Mouse (Mus musculus): ENCODE data around the gene Apoc1. TPM values are rescaled to one million over a fixed set of nuclear protein-coding genes. Genes with fewer than 3 reads are reported as not detected.

Apoc1 gene
- total and polyA plus RNA-seq, 3 experiments = not detected

DNA sequence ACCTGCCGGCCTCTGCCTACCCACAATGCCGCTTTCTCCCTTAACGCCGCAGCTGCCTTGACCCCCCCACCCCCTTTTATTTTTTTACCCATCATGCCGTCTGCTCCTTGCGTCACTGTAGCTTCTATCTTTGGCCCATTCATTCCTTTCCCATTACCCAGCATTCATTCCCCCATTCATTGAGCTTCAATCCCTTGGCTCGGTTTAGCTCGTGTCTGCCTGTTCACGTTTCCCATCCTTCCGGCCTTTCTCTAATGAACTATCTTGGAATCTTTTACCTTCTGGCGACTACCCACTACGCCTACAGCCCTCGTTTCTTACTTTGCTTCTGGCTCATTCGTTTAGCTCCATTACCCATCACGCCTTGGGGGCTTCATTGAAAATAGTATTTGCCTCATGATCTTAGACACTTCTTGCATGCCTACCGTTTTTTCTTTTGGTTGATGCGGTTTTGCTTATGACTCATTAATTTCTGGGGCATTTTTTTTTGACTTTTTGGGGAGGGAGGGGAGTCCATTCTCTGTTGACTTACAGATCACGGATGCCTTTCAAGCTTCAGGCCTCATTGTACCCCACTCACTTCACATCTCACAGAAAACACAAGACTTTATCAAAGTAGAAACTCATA lies 23.7 kb upstream of the Apoc1 start (continued):
- TF ChIP-seq CHD1 (IDR thresholded peaks at IDR 0.05; ENCODE audit: low read depth, low read length) (no peak), JUND (conservative IDR thresholded peaks at IDR 0.05; ENCODE audit: low read depth, low read length) (no peak; the same call in 1 of the 2 replicates), USF1 (IDR thresholded peaks at IDR 0.05; ENCODE audit: low read depth, low read length) (no peak), USF2 (conservative IDR thresholded peaks at IDR 0.05; ENCODE audit: low read depth, low read length) (no peak), ZNF384 (IDR thresholded peaks at IDR 0.05; ENCODE audit: low read depth, low read length) (peak; percentile 66), UBTF (IDR thresholded peaks at IDR 0.05; ENCODE audit: low read depth, low read length) (no peak), GABPA (IDR thresholded peaks at IDR 0.05; ENCODE audit: insufficient replicate concordance, low read depth, low read length) (no peak), E2F4 (IDR thresholded peaks at IDR 0.05; ENCODE audit: insufficient replicate concordance, low read depth, low read length) (no peak), MYC (IDR thresholded peaks at IDR 0.05; ENCODE audit: low read depth, low read length) (no peak; the same call in 1 of the 2 replicates), JUN (IDR thresholded peaks at IDR 0.05; ENCODE audit: insufficient read depth, low read depth, low read length) (0 out of 2 replicates have a peak, but pooled peaks have one; percentile 2), ETS1 (conservative IDR thresholded peaks at IDR 0.05; ENCODE audit: low read depth, low read length) (peak; percentile 60), BHLHE40 (IDR thresholded peaks at IDR 0.05; ENCODE audit: low read depth, low read length) (peak; percentile 67), RAD21 (IDR thresholded peaks at IDR 0.05; ENCODE audit: low read depth, low read length) (no peak), ZKSCAN1 (IDR thresholded peaks at IDR 0.05; ENCODE audit: borderline replicate concordance, low read depth, low read length) (no peak), TCF12 (IDR thresholded peaks at IDR 0.05; ENCODE audit: low read depth, low read length) (peak; percentile 84), ZMIZ1 (IDR thresholded peaks at IDR 0.05; ENCODE audit: low read depth, low read length) (peak; percentile 84), SIN3A (IDR thresholded peaks at IDR 0.05; ENCODE audit: low read length) (peak; percentile 90)

DNA sequence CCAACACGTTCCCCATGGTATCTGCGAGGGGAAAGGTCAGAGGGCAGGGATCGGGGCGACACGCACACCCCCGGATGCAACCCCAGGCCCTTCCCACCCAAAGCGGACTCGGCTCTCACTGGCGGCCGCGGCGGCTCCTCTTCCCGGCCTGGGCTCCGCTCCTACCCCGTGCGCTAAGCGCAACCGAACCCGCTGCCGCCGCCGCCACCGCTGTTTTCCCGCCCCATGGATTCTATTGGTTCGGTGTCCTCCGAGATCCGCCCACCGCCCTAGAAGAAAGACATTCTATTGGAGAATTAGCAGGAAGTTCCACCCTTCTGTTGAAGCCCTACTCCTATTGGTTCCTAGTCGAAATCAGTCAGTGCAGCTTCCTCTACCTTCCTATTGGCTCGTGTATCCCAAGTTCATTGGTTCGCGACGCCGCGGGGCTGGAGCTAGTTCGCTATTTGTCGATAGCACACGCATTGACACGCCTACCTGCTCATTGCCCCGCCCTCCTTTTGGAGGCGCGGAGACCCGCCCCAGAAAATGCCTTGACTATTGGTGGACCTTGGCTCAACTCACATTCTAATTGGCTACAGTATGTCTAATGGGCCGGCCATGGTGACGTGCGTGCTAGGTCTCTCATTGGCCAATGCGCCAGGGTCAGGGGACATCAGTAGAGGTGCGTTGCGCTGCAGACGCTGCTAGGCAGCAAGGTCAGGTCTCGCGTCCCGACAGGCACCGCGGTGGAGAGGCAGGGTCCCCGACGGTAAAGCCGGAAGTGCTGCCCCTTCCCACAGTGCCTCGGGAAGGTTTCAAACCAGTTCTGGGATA lies 23.0 kb upstream of the Apoc1 start, which contains the start of gene Tomm40:
TSS of gene Tomm40 (minus strand) at position 200 of the 816 bp plus-strand sequence.
- peak within 1 kb of the TSS; percentile 78 for H3K27ac ChIP-seq (ENCODE audit: insufficient read depth, low read depth)
- H3K4me1 ChIP-seq (ENCODE audit: control insufficient read depth in 1 of 2, insufficient read depth in 2 of 2) = peaks cover 9 to 39% of the 10 kb centered on the region in 2 experiments; a peak in 3 of 4 replicates
- no peaks in the 10 kb centered on the region for H3K27me3 ChIP-seq (replicated peaks)
- TF ChIP-seq ZNF384 (IDR thresholded peaks at IDR 0.05; ENCODE audit: low read depth, low read length) (no peak), CHD1 (IDR thresholded peaks at IDR 0.05; ENCODE audit: low read depth, low read length) (no peak), NELFE (IDR thresholded peaks at IDR 0.05; ENCODE audit: low read depth, low read length) (peak; percentile 66), POLR2A (IDR thresholded peaks at IDR 0.05; ENCODE audit: low read depth, low read length) (peak; percentile 74), KAT2A (IDR thresholded peaks at IDR 0.05; ENCODE audit: insufficient replicate concordance, low read length) (peak; percentile 96), NRF1 (IDR thresholded peaks at IDR 0.05; ENCODE audit: low read depth, low read length) (peak; percentile 50), TCF12 (IDR thresholded peaks at IDR 0.05; ENCODE audit: low read depth, low read length) (peak; percentile 72; the same call in 1 of the 2 replicates), BHLHE40 (IDR thresholded peaks at IDR 0.05; ENCODE audit: low read depth, low read length) (no peak), CHD2 (IDR thresholded peaks at IDR 0.05; ENCODE audit: low read length) (peak; percentile 97), RCOR1 (conservative IDR thresholded peaks at IDR 0.05; ENCODE audit: low read depth, low read length) (no peak), ELF1 (IDR thresholded peaks at IDR 0.05; ENCODE audit: low read depth, low read length) (peak; percentile 99), MAX (IDR thresholded peaks at IDR 0.05; ENCODE audit: low read length) (peak; percentile 49), ZMIZ1 (IDR thresholded peaks at IDR 0.05; ENCODE audit: low read depth, low read length) (peak; percentile 73), MYC (IDR thresholded peaks at IDR 0.05; ENCODE audit: low read depth, low read length) (peak; percentile 54; the same call in 1 of the 2 replicates), MEF2A (IDR thresholded peaks at IDR 0.05; ENCODE audit: borderline replicate concordance, low read depth, low read length) (no peak), CTCF (conservative IDR thresholded peaks at IDR 0.05 in 1 of 2, IDR thresholded peaks at IDR 0.05 in 1 of 2; ENCODE audit: low read depth in 2 of 2, low read length in 2 of 2) (no peak), IRF4 (IDR thresholded peaks at IDR 0.05; ENCODE audit: low read depth, low read length) (peak; percentile 10; the same call in 1 of the 2 replicates), SIN3A (IDR thresholded peaks at IDR 0.05; ENCODE audit: low read length) (peak; percentile 18; the same call in 1 of the 2 replicates), E2F4 (IDR thresholded peaks at IDR 0.05; ENCODE audit: insufficient replicate concordance, low read depth, low read length) (peak; percentile 60; the same call in 1 of the 2 replicates), HCFC1 (IDR thresholded peaks at IDR 0.05; ENCODE audit: low read depth, low read length) (peak; percentile 84), USF2 (conservative IDR thresholded peaks at IDR 0.05; ENCODE audit: low read depth, low read length) (no peak), TBP (conservative IDR thresholded peaks at IDR 0.05; ENCODE audit: low read depth, low read length) (0 out of 2 replicates have a peak, but pooled peaks have one; percentile 21), MXI1 (IDR thresholded peaks at IDR 0.05; ENCODE audit: low read depth, low read length) (peak; percentile 73)
- in situ Hi-C loops (cut with MboI; ENCODE audit: low pct_ligation_motif_present, low pct_unique_long_range_greater_than_20kb, low sequenced_read_pairs) (no loop called here), dilution Hi-C loops (cut with MboI; ENCODE audit: extremely low pct_ligation_motif_present, extremely low pct_unique_long_range_greater_than_20kb, low sequenced_read_pairs) (no loop called here)
- H3K9ac ChIP-seq (ENCODE audit: insufficient read depth, low read depth) = peak within 1 kb of the TSS; percentile 94
- peaks cover 28 to 35% of the 10 kb centered on the region in 2 experiments for H3K36me3 ChIP-seq (replicated peaks in 1 of 2; ENCODE audit: control insufficient read depth in 1 of 2, insufficient read depth in 1 of 2, low read length in 1 of 2)
- H3K4me3 ChIP-seq (replicated peaks in 1 of 3; ENCODE audit: low read depth in 2 of 3, low read length in 2 of 3, poor library complexity in 1 of 3) = peak within 1 kb of the TSS; percentile 88 to 92 (median 91)
- peak within 1 kb of the TSS; percentile 81 for H3K4me2 ChIP-seq (ENCODE audit: insufficient read depth, low read depth, poor library complexity, severe bottlenecking)
- peaks cover 18% of the 10 kb centered on the region for H3K79me2 ChIP-seq (replicated peaks; ENCODE audit: control insufficient read depth, extremely low read depth, insufficient read depth, poor library complexity, severe bottlenecking)
- H3K9me3 ChIP-seq (replicated peaks; ENCODE audit: low read length) = no peaks in the 10 kb centered on the region
- peak; percentile 100 for DNase-seq (ENCODE audit: extremely low read depth)

Data from CH12.LX (cell line).